Mouse (Mus musculus): ENCODE results near the gene Timm8a2. TPM values are rescaled to one million over a fixed set of nuclear protein-coding genes. Genes with fewer than 3 reads are reported as not detected.

Timm8a2 gene
- total RNA-seq, 2 experiments from 2014 or later: not detected

GRCm38 (mm10) chr14:122012193-122012592, 22.3 kb upstream of the Timm8a2 start:
- no peak for DNase-seq

- DNase-seq: no peak
Measured at GRCm38 (mm10) chr14:122012814-122013213, 21.7 kb upstream of the Timm8a2 start.

- DNase-seq: no peak
Measured at GRCm38 (mm10) chr14:122013417-122013951, 21.0 kb upstream of the Timm8a2 start.

- no peak for DNase-seq
Measured at GRCm38 (mm10) chr14:122017958-122018357, 16.5 kb upstream of the Timm8a2 start.

GRCm38 (mm10) chr14:122019389-122019788, 15.1 kb upstream of the Timm8a2 start:
- no peak for DNase-seq

GRCm38 (mm10) chr14:122020567-122020966, 13.9 kb upstream of the Timm8a2 start:
- no peak for DNase-seq

GRCm38 (mm10) chr14:122023054-122023453, 11.4 kb upstream of the Timm8a2 start:
- DNase-seq: no peak

- DNase-seq: no peak
Measured at GRCm38 (mm10) chr14:122023928-122024327, 10.5 kb upstream of the Timm8a2 start.

- no peak for DNase-seq
Measured at GRCm38 (mm10) chr14:122028926-122029745, 5.3 kb upstream of the Timm8a2 start.

- DNase-seq: no peak
Measured at GRCm38 (mm10) chr14:122029851-122030250, 4.6 kb upstream of the Timm8a2 start.

- DNase-seq: no peak
Measured at GRCm38 (mm10) chr14:122032045-122032444, 2.4 kb upstream of the Timm8a2 start.

GRCm38 (mm10) chr14:122035181-122035580, 707 bp downstream of the Timm8a2 start:
- DNase-seq: no peak

- DNase-seq: no peak
Measured at GRCm38 (mm10) chr14:122035860-122036259, 1.4 kb downstream of the Timm8a2 start.

GRCm38 (mm10) chr14:122038874-122039647, 4.6 kb downstream of the Timm8a2 start:
- no peak for DNase-seq

- DNase-seq: no peak
Measured at GRCm38 (mm10) chr14:122041413-122041825, 6.9 kb downstream of the Timm8a2 start.

- no peak for DNase-seq
Measured at GRCm38 (mm10) chr14:122042142-122042694, 7.7 kb downstream of the Timm8a2 start.

- DNase-seq: no peak
Measured at GRCm38 (mm10) chr14:122047784-122048183, 13.3 kb downstream of the Timm8a2 start.

GRCm38 (mm10) chr14:122048816-122049215, 14.3 kb downstream of the Timm8a2 start:
- no peak for DNase-seq

- no peak for DNase-seq
Measured at GRCm38 (mm10) chr14:122052896-122053635, 18.6 kb downstream of the Timm8a2 start.

GRCm38 (mm10) chr14:122056871-122057270, 22.4 kb downstream of the Timm8a2 start:
- DNase-seq: no peak

- DNase-seq: no peak
Measured at GRCm38 (mm10) chr14:122057941-122058346, 23.5 kb downstream of the Timm8a2 start.

- DNase-seq: peak; percentile 83
Measured at GRCm38 (mm10) chr14:122060642-122061041, 26.2 kb downstream of the Timm8a2 start.

Measured in gastrocnemius, postnatal 10 days (tissue).